Mouse (Mus musculus) MEL (cell line): ENCODE results near the gene Creb5. TPM values are rescaled to one million over a fixed set of nuclear protein-coding genes. Genes with fewer than 3 reads are reported as not detected.

Experiments
- DNase-seq: peaks from one replicate; pipeline ENCODE4 v3.0.0; 2011; ENCODE audit warnings: low read depth, low spot score
- H3K27ac ChIP-seq: 2 replicates; pipeline ENCODE4 v1.5.1; 2012; ENCODE audit warnings: low read depth, mild to moderate bottlenecking, control low read depth, low read length, moderate library complexity; ENCODE audit not compliant: control insufficient read depth
- H3K27me3 ChIP-seq, 2 experiments: fragments of 150-350 bp in 1 of 2; sonication (generic) in 1 of 2; 2 replicates each; pipeline ENCODE4 v1.6.1; 2012; ENCODE audit warnings: low read length in 2 of 2, mild to moderate bottlenecking in 2 of 2, improper control_type of control experiment in 1 of 2, moderate library complexity in 1 of 2; ENCODE audit not compliant: insufficient read depth in 2 of 2, control insufficient read depth in 1 of 2
- H3K36me3 ChIP-seq, 2 experiments: 2 replicates each; pipeline ENCODE4 v1.6.1; 2012 to 2014; ENCODE audit warnings: low read length in 2 of 2, improper control_type of control experiment in 1 of 2, inconsistent platforms in 1 of 2, mild to moderate bottlenecking in 1 of 2; ENCODE audit not compliant: insufficient read depth in 2 of 2, control insufficient read depth in 1 of 2
- H3K4me1 ChIP-seq, 2 experiments: fragments of 150-350 bp in 1 of 2; sonication (generic) in 1 of 2; 2 replicates each; pipeline ENCODE4 v1.6.1; 2012; ENCODE audit warnings: low read length in 2 of 2, improper control_type of control experiment in 1 of 2, mild to moderate bottlenecking in 1 of 2; ENCODE audit not compliant: insufficient read depth in 2 of 2, control insufficient read depth in 1 of 2
- H3K4me3 ChIP-seq, 2 experiments: fragments of 150-350 bp in 1 of 2; sonication (generic) in 1 of 2; 2 replicates each; pipeline ENCODE4 v1.5.1; 2012; ENCODE audit warnings: low read depth in 2 of 2, low read length in 2 of 2, mild to moderate bottlenecking in 2 of 2, moderate library complexity in 2 of 2, control low read depth in 1 of 2, improper control_type of control experiment in 1 of 2; ENCODE audit not compliant: control insufficient read depth in 1 of 2, insufficient read depth in 1 of 2
- H3K79me2 ChIP-seq: 2 replicates; pipeline ENCODE4 v1.6.1; 2012; ENCODE audit warnings: mild to moderate bottlenecking, low read length, moderate library complexity; ENCODE audit not compliant: control insufficient read depth, poor library complexity, insufficient read depth
- H3K9ac ChIP-seq: 2 replicates; pipeline ENCODE4 v1.6.1; 2012; ENCODE audit warnings: low read depth, mild to moderate bottlenecking, control low read depth, low read length, moderate library complexity; ENCODE audit not compliant: control insufficient read depth, poor library complexity, severe bottlenecking
- H3K9me3 ChIP-seq: fragments of 150-350 bp; sonication (generic); replicated peaks from 2 replicates; pipeline ENCODE4 v1.6.1; 2012; ENCODE audit warnings: mild to moderate bottlenecking, low read length, improper control_type of control experiment, moderate library complexity; ENCODE audit not compliant: insufficient read depth
- BHLHE40 ChIP-seq: IDR thresholded peaks from 2 replicates; pipeline ENCODE4 v1.6.1; 2012; ENCODE audit warnings: low read depth, mild to moderate bottlenecking, inconsistent platforms, low read length, improper control_type of control experiment, borderline replicate concordance
- CHD1 ChIP-seq: IDR thresholded peaks from 2 replicates; pipeline ENCODE4 v1.6.1; 2012; ENCODE audit warnings: low read depth, mild to moderate bottlenecking, inconsistent platforms, low read length, improper control_type of control experiment
- CHD2 ChIP-seq: IDR thresholded peaks from 2 replicates; pipeline ENCODE4 v1.6.1; 2011; ENCODE audit warnings: low read length, improper control_type of control experiment
- ELF1 ChIP-seq: IDR thresholded peaks from 2 replicates; pipeline ENCODE4 v1.6.1; 2014; ENCODE audit warnings: low read depth, mild to moderate bottlenecking, inconsistent platforms, low read length, improper control_type of control experiment, moderate library complexity
- GABPA ChIP-seq: IDR thresholded peaks from 2 replicates; pipeline ENCODE4 v1.6.1; 2012; ENCODE audit warnings: low read depth, mild to moderate bottlenecking, inconsistent platforms, low read length, improper control_type of control experiment, moderate library complexity
- HCFC1 ChIP-seq: IDR thresholded peaks from 2 replicates; pipeline ENCODE4 v1.6.1; 2012; ENCODE audit warnings: low read depth, mild to moderate bottlenecking, inconsistent platforms, low read length, improper control_type of control experiment, moderate library complexity
- JUND ChIP-seq: IDR thresholded peaks from 2 replicates; pipeline ENCODE4 v1.6.1; 2011; ENCODE audit warnings: low read depth, mild to moderate bottlenecking, improper control_type of control experiment, low read length
- KAT2A ChIP-seq: conservative IDR thresholded peaks from 2 replicates; pipeline ENCODE4 v1.6.1; 2012; ENCODE audit warnings: low read depth, low read length, improper control_type of control experiment, inconsistent platforms
- MAFK ChIP-seq: IDR thresholded peaks from 2 replicates; pipeline ENCODE4 v1.6.1; 2011; ENCODE audit warnings: low read depth, mild to moderate bottlenecking, low read length, improper control_type of control experiment, borderline replicate concordance
- MAX ChIP-seq: IDR thresholded peaks from 2 replicates; pipeline ENCODE4 v1.6.1; 2011; ENCODE audit warnings: low read length, improper control_type of control experiment
- MXI1 ChIP-seq: IDR thresholded peaks from 2 replicates; pipeline ENCODE4 v1.6.1; 2011; ENCODE audit warnings: mild to moderate bottlenecking, low read depth, low read length, improper control_type of control experiment
- MYB ChIP-seq: IDR thresholded peaks from 2 replicates; pipeline ENCODE4 v1.6.1; 2011; ENCODE audit warnings: mild to moderate bottlenecking, low read depth, low read length, improper control_type of control experiment
- MYC ChIP-seq: IDR thresholded peaks from 2 replicates; pipeline ENCODE4 v1.6.1; 2011; ENCODE audit warnings: low read depth, mild to moderate bottlenecking, low read length, improper control_type of control experiment, moderate library complexity
- POLR2AphosphoS2 ChIP-seq: IDR thresholded peaks from 2 replicates; pipeline ENCODE4 v1.6.1; 2011; ENCODE audit warnings: low read length, improper control_type of control experiment
- POLR2AphosphoS5 ChIP-seq: IDR thresholded peaks from 2 replicates; pipeline ENCODE4 v1.6.1; 2012; ENCODE audit warnings: low read depth, borderline replicate concordance, mild to moderate bottlenecking, inconsistent platforms, low read length, moderate library complexity, mixed read lengths
- RAD21 ChIP-seq: IDR thresholded peaks from 2 replicates; pipeline ENCODE4 v1.6.1; 2011; ENCODE audit warnings: mild to moderate bottlenecking, low read depth, low read length, improper control_type of control experiment
- RCOR1 ChIP-seq: IDR thresholded peaks from 2 replicates; pipeline ENCODE4 v1.6.1; 2012; ENCODE audit warnings: low read depth, mild to moderate bottlenecking, inconsistent platforms, low read length, improper control_type of control experiment
- SMC3 ChIP-seq: IDR thresholded peaks from 2 replicates; pipeline ENCODE4 v1.6.1; 2011; ENCODE audit warnings: low read depth, low read length, improper control_type of control experiment
- USF1 ChIP-seq: IDR thresholded peaks from 2 replicates; pipeline ENCODE4 v1.6.1; 2014; ENCODE audit warnings: low read depth, mild to moderate bottlenecking, inconsistent platforms, low read length, improper control_type of control experiment, moderate library complexity
- ZC3H11A ChIP-seq: IDR thresholded peaks from 2 replicates; pipeline ENCODE4 v1.6.1; 2012; ENCODE audit warnings: low read depth, mild to moderate bottlenecking, inconsistent platforms, low read length, improper control_type of control experiment
- ZMIZ1 ChIP-seq: IDR thresholded peaks from 2 replicates; pipeline ENCODE4 v1.6.1; 2012; ENCODE audit warnings: low read depth, mild to moderate bottlenecking, inconsistent platforms, low read length, improper control_type of control experiment, moderate library complexity
- polyA plus RNA-seq, 2 experiments: library from polyadenylated mRNA; stranded (reverse) in 1 of 2; unstranded in 1 of 2; fragments of >175 nt in 1 of 2; fragments of >200 nt in 1 of 2; gene quantifications; 2 replicates each; pipeline versions ENCODE4 v1.2.1 to v1.2.4; 2012; ENCODE audit warnings: low replicate concordance in 2 of 2, low read depth in 1 of 2; ENCODE audit not compliant: insufficient read length in 2 of 2, insufficient read depth in 1 of 2, missing spikeins in 1 of 2
- total RNA-seq: library from RNA; depleted of rRNA; stranded (reverse); fragments of 300-350 nt; gene quantifications from 2 replicates; pipeline ENCODE4 v1.2.3, GENCODE M21; 2012

The Creb5 gene
- total and polyA plus RNA-seq, 3 experiments, result not detected

DNA sequence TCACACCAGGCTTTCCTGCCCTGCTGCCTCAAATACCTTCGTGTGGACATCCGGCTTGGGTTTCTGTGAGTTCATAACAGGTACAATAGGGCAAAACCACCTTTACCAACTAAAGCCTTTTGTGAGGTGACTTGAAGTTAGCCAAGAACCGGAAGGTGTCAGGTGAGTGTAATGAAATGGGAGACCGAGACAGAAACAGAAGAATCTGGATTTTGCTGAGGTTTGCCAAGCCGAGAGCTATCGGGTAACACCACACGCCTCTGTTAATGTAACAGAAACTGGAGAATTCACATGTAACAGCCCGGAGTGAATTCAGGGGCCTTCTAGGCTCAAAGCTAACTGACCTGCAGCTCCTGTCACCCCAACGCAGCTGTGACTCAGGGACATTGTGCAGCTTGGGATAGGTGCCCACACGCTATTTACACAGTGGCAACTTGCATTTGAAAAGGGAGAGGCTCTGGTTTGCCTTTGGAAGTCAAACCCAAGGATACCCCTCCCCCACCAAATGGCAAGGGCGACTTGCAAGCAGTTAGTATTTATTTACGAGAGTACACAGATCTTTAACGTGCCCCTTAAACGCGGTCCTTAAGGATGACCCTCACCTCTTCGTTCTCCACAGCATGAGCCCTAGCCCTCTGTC is 276.6 kb downstream of the Creb5 start:
- TF ChIP-seq MXI1 (no peak), MYC (no peak), CHD2 (no peak), SMC3 (no peak)
- no peaks in the 10 kb centered on the region for H3K27me3 ChIP-seq
- no peaks in the 10 kb centered on the region; the same call in 1 of the 2 replicates for H3K9me3 ChIP-seq
- no peak overlapping the region for H3K4me3 ChIP-seq
- no peak overlapping the region for H3K9ac ChIP-seq
- H3K79me2 ChIP-seq, result no peaks in the 10 kb centered on the region
- H3K4me1 ChIP-seq, result no peaks in the 10 kb centered on the region
- no peak for DNase-seq
- H3K36me3 ChIP-seq, result no peaks in the 10 kb centered on the region
- no peak overlapping the region for H3K27ac ChIP-seq

DNA sequence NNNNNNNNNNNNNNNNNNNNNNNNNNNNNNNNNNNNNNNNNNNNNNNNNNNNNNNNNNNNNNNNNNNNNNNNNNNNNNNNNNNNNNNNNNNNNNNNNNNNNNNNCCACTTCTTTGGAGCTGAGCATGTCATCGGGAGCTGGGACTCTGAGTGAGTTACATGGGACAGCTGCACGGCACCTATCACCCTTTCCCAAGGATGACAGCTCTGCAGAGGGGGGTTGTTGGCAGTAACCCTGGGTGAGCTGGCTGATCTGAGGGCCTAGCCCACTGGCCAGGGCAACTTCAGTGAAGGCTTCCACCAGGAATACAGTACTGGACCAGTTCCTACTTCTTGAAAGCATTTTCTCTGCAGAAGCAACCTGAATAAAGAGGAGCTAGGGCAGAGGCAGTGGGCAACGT is 282.4 kb downstream of the Creb5 start:
- TF ChIP-seq MAX, result no peak
- no peak for TF ChIP-seq HCFC1
- TF ChIP-seq MYC, result no peak
- no peak for TF ChIP-seq ZMIZ1
- TF ChIP-seq KAT2A, result no peak
- TF ChIP-seq BHLHE40, result no peak
- no peak for TF ChIP-seq JUND
- no peak for TF ChIP-seq POLR2AphosphoS5
- TF ChIP-seq USF1, result no peak
- TF ChIP-seq ELF1, result no peak
- no peak for TF ChIP-seq CHD1
- TF ChIP-seq GABPA, result no peak
- no peak for TF ChIP-seq POLR2AphosphoS2
- no peak for TF ChIP-seq RCOR1
- TF ChIP-seq MAFK, result no peak
- no peak for TF ChIP-seq ZC3H11A
- no peak for TF ChIP-seq RAD21
- TF ChIP-seq MYB, result no peak
- H3K4me3 ChIP-seq, result no peak overlapping the region
- no peaks in the 10 kb centered on the region; the same call in 1 of the 2 replicates for H3K9me3 ChIP-seq
- H3K27me3 ChIP-seq, result no peaks in the 10 kb centered on the region
- no peaks in the 10 kb centered on the region for H3K4me1 ChIP-seq
- H3K9ac ChIP-seq, result no peak overlapping the region
- no peaks in the 10 kb centered on the region for H3K36me3 ChIP-seq
- H3K79me2 ChIP-seq, result no peaks in the 10 kb centered on the region
- DNase-seq, result no peak
- no peak overlapping the region for H3K27ac ChIP-seq
